Mouse (Mus musculus) midbrain, embryonic 11.5 days (tissue): ENCODE measurements around the gene Erich4. TPM values are rescaled to one million over a fixed set of nuclear protein-coding genes. Genes with fewer than 3 reads are reported as not detected.

ENCODE experiments used
- ATAC-seq: fragments of 200-750 bp; cut with Nextera tagmentation; 2 replicates; pipeline ENCODE4 v1.8.0; 2017; ENCODE audit warnings: moderate TSS enrichment, moderate library complexity; ENCODE audit not compliant: low FRiP score
- DNase-seq: peaks from one replicate; pipeline ENCODE4 v3.0.0; 2015; ENCODE audit warnings: low spot score; ENCODE audit errors: missing footprints
- H3K27ac ChIP-seq: fragments of 300-500 bp; sonication (generic); 2 replicates; pipeline ENCODE4 v1.5.1; 2014; ENCODE audit warnings: low read depth, low read length
- H3K27me3 ChIP-seq: fragments of 300-500 bp; sonication (generic); 2 replicates; pipeline ENCODE4 v1.6.1; 2014; ENCODE audit warnings: mild to moderate bottlenecking, low read length, moderate library complexity, mixed read lengths; ENCODE audit not compliant: control insufficient read depth, insufficient read depth
- H3K36me3 ChIP-seq: fragments of 300-500 bp; sonication (generic); 2 replicates; pipeline ENCODE4 v1.6.1; 2014; ENCODE audit warnings: mild to moderate bottlenecking, low read length, moderate library complexity, mixed read lengths; ENCODE audit not compliant: control insufficient read depth, insufficient read depth
- H3K4me1 ChIP-seq: fragments of 300-500 bp; sonication (generic); 2 replicates; pipeline ENCODE4 v1.6.1; 2014; ENCODE audit warnings: low read length; ENCODE audit not compliant: control insufficient read depth, insufficient read depth
- H3K4me2 ChIP-seq: fragments of 300-500 bp; sonication (generic); 2 replicates; pipeline ENCODE4 v1.6.1; 2014; ENCODE audit warnings: mild to moderate bottlenecking, moderate library complexity
- H3K4me3 ChIP-seq: fragments of 300-500 bp; sonication (generic); 2 replicates; pipeline ENCODE4 v1.5.1; 2014; ENCODE audit warnings: low read depth, low read length
- H3K9ac ChIP-seq: fragments of 300-500 bp; sonication (generic); 2 replicates; pipeline ENCODE4 v1.6.1; 2014; ENCODE audit warnings: low read length
- H3K9me3 ChIP-seq: fragments of 300-500 bp; sonication (generic); 2 replicates; pipeline ENCODE4 v1.6.1; 2016; ENCODE audit warnings: low read length; ENCODE audit not compliant: control insufficient read depth
- WGBS: fragments of 180-500 bp; shearing (Covaris S2); extraction: QIAGEN DNeasy Blood & Tissue Kit; methylation state at CpG from one replicate; pipeline ENCODE4 v1.1.7; 2014; 5-methylcytosine and 5-hydroxymethylcytosine counted together
- polyA plus RNA-seq: library from polyadenylated mRNA; unstranded; fragments of >200 nt; fragmentation: Nextera tagmentation; extraction: Ambion mirVana; gene quantifications from 2 replicates; pipeline ENCODE4 v1.2.1, GENCODE M21; 2014

Gene Erich4
- polyA plus RNA-seq, 1 experiment from 2014 or later: not detected

DNA sequence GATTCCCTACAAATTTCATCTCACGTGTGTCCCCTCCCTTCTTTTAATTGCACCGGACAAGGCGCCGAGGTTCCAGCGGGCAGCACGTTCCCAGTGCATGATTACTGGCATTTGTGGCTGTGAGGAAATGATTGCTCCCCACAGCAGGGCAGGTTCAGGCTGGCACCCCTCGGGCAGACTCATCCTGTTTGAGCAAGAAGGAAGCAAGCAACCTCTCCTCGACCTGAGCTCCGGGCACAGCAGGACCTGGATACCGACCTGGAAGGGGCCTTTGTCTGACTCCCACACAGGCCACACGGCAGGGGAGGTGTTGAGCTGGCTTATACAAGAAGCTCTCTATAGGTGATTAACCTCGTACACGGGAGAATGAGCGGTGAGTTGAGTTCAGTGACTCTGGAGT, 29.4 kb upstream of the Erich4 start:
- Histone ChIP-seq H3K27me3 (no peaks in the 10 kb centered on the region), H3K9ac (no peak overlapping the region), H3K4me3 (no peak overlapping the region), H3K27ac (no peak overlapping the region), H3K4me2 (no peak overlapping the region), H3K36me3 (no peaks in the 10 kb centered on the region), H3K4me1 (no peaks in the 10 kb centered on the region), H3K9me3 (no peaks in the 10 kb centered on the region)
- 45% methylated on average over 14 of the region's 14 CpGs for WGBS
- ATAC-seq (no peak), DNase-seq (peak; percentile 2)

DNA sequence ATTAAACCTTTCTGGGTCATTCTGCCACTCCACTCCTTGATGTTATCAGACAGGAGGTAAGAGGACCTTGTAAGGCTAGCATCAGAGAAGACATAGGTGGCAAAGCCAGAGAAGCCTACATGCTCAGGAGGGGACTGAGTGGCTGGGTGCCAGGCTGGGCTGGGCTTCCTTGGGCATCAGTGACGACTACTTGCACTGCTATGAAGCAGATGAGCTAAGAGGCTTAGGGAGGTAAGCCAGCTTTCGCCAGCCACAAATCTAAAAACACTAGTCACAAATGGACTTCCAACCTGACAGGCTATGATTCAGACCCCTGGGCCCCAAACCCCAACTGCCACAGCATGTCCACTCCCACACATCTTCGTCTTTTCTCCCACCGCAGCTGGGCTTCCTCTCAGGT, 28.9 kb upstream of the Erich4 start:
- H3K4me3 ChIP-seq: no peak overlapping the region
- DNase-seq: peak; percentile 67
- no peak overlapping the region for H3K9ac ChIP-seq
- no peak overlapping the region for H3K4me2 ChIP-seq
- H3K4me1 ChIP-seq: no peaks in the 10 kb centered on the region
- no peaks in the 10 kb centered on the region for H3K9me3 ChIP-seq
- no peaks in the 10 kb centered on the region for H3K27me3 ChIP-seq
- ATAC-seq: no peak
- H3K27ac ChIP-seq: no peak overlapping the region
- WGBS: 70% methylated on average over 4 of the region's 4 CpGs
- no peaks in the 10 kb centered on the region for H3K36me3 ChIP-seq

DNA sequence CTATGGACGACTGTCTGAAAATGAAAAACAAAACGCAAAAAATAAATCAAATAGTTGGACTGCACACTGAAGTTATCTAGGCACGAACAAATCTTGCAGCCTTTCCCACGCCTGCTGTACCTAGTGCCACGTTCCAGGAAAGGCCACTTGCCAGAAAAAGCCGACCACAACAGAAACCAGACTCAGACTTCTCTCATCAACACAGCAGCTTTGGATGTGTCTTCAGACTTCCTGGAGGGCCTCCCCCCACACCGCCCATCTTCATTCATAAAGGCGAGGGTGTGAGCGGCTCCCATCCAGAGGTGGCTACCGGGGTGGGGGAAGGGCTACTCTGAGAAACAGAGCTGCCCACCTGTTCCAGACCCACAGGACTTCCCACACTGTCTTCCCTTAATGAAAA, 28.4 kb upstream of the Erich4 start:
- H3K9me3 ChIP-seq: no peaks in the 10 kb centered on the region
- H3K9ac ChIP-seq: no peak overlapping the region
- H3K4me3 ChIP-seq: no peak overlapping the region
- no peak overlapping the region for H3K4me2 ChIP-seq
- ATAC-seq (no peak), DNase-seq (peak; percentile 41)
- no peaks in the 10 kb centered on the region for H3K36me3 ChIP-seq
- H3K4me1 ChIP-seq: no peaks in the 10 kb centered on the region
- no peak overlapping the region for H3K27ac ChIP-seq
- 86% methylated on average over 10 of the region's 10 CpGs for WGBS
- no peaks in the 10 kb centered on the region for H3K27me3 ChIP-seq

DNA sequence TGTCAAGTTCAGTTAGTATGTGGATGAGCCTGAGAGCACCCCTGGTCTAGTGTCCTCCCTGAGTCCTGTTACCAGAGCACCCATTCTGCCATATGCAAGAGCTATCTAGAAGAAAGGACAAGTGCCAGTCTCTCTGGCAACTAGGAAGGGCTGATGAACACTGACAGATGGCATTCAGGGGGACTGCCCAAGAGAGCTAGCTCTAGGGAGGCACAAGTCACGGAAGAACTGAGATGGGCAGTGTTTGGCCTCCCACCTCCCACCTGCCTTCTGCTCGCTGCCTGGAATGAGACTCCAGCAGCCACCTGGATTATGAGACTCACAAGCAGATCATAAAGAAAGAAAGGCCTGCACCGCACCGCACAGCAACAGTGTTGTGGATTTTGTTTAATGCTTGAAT, 24.1 kb upstream of the Erich4 start:
- no peak overlapping the region for H3K4me2 ChIP-seq
- WGBS: 88% methylated on average over 4 of the region's 4 CpGs
- H3K36me3 ChIP-seq: no peaks in the 10 kb centered on the region
- no peak overlapping the region for H3K9ac ChIP-seq
- no peaks in the 10 kb centered on the region for H3K9me3 ChIP-seq
- DNase-seq (no peak), ATAC-seq (no peak)
- no peak overlapping the region for H3K4me3 ChIP-seq
- no peaks in the 10 kb centered on the region for H3K4me1 ChIP-seq
- no peak overlapping the region for H3K27ac ChIP-seq
- no peaks in the 10 kb centered on the region for H3K27me3 ChIP-seq

DNA sequence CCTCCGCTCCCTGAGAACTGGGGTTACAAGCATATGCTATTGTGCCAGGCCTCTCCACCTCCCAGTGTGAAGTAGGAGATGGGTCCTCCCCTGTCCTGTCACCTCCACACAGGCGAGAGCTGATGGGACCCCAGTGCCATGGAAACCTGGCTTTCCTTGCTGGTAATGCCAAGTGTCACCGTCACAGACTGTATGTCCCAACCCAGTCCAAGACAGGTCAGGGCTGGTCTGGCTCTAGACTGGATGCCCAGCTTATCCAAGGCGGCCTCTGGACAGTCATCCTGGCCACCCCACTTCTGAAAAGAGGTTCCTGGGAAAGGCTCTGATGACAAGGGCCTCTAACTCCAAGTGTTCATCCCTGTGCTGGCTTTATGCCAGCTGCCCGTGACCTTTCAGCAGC, 21.4 kb upstream of the Erich4 start:
- no peak overlapping the region for H3K27ac ChIP-seq
- no peak overlapping the region for H3K4me2 ChIP-seq
- no peaks in the 10 kb centered on the region for H3K4me1 ChIP-seq
- no peak overlapping the region for H3K4me3 ChIP-seq
- ATAC-seq: no peak; the same call in 1 of the 2 replicates
- no peak for DNase-seq
- H3K36me3 ChIP-seq: no peaks in the 10 kb centered on the region
- no peaks in the 10 kb centered on the region for H3K9me3 ChIP-seq
- H3K9ac ChIP-seq: no peak overlapping the region
- H3K27me3 ChIP-seq: no peaks in the 10 kb centered on the region
- WGBS: 90% methylated on average over 5 of the region's 5 CpGs

DNA sequence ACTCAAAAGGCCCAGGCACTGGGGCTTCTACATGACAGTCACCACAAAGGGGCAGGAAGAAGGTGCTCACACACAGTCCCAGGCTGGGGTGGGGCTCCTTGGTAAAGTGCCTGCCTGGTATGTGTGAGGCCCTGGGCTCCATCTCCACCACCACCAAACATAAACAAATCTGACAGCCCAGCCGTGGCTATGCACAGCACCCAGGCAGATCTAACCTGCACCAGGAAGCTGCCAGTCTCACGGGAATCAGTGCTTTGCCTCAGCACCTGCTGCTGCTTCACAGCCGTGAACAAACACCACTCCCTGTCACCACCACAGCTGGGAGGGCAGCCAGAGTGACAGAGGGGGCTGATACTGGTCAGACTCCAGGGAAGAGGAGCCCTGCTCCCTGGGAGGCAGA, 20.7 kb upstream of the Erich4 start:
- no peaks in the 10 kb centered on the region for H3K36me3 ChIP-seq
- no peak overlapping the region for H3K27ac ChIP-seq
- H3K4me2 ChIP-seq: no peak overlapping the region
- DNase-seq (no peak), ATAC-seq (no peak)
- H3K9ac ChIP-seq: no peak overlapping the region
- H3K9me3 ChIP-seq: no peaks in the 10 kb centered on the region
- H3K4me1 ChIP-seq: no peaks in the 10 kb centered on the region
- WGBS: 76% methylated on average over 3 of the region's 3 CpGs
- H3K4me3 ChIP-seq: no peak overlapping the region
- H3K27me3 ChIP-seq: no peaks in the 10 kb centered on the region

DNA sequence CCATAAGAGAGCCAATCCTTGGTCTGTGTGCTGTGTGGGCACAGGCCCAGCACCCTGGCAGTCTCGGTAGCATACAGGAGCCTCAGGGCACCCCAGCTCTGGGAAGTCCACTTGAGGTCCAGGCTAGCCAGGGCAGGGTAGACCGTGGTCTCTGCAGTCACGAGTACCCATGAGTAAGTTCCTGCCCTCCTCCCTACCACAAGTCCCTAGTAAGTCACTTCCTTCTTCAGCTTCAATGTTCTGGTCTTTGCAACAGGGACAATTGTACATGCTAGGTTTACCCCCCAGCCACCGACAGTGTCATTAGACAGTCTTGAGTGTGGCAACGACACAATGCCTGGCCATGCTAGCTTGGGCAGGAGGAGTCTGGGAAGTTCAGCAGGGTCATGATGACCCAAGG, 17.0 kb upstream of the Erich4 start:
- Histone ChIP-seq H3K27me3 (peaks cover 3% of the 10 kb centered on the region; the same call in 1 of the 2 replicates), H3K4me2 (no peak overlapping the region), H3K27ac (no peak overlapping the region), H3K9me3 (no peaks in the 10 kb centered on the region), H3K36me3 (no peaks in the 10 kb centered on the region), H3K4me3 (no peak overlapping the region), H3K4me1 (peaks cover 2% of the 10 kb centered on the region), H3K9ac (no peak overlapping the region)
- WGBS: 95% methylated on average over 5 of the region's 5 CpGs
- DNase-seq: peak; percentile 14
- no peak for ATAC-seq

DNA sequence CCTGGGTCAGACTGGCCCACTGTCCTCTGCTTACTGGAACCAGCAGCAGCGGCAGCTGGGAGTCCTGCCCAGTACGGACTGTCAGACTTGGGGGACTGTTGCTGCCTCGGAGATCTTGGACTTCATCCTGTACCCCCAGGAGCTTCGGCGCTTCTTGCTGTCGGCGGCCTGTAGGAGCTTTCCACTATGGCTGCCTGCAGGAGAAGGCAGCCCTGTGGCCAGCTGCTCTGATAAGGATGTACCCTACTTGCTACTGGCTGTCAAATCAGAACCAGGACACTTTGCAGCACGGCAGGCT, 12.6 kb upstream of the Erich4 start:
- WGBS: 52% methylated on average over 8 of the region's 8 CpGs
- H3K27me3 ChIP-seq: peaks cover 3% of the 10 kb centered on the region; the same call in 1 of the 2 replicates
- H3K9me3 ChIP-seq: no peaks in the 10 kb centered on the region
- H3K27ac ChIP-seq: no peak overlapping the region
- no peak overlapping the region for H3K4me3 ChIP-seq
- H3K4me1 ChIP-seq: peaks cover 8% of the 10 kb centered on the region
- no peak overlapping the region for H3K9ac ChIP-seq
- DNase-seq (no peak), ATAC-seq (no peak)
- no peaks in the 10 kb centered on the region for H3K36me3 ChIP-seq
- no peak overlapping the region for H3K4me2 ChIP-seq

DNA sequence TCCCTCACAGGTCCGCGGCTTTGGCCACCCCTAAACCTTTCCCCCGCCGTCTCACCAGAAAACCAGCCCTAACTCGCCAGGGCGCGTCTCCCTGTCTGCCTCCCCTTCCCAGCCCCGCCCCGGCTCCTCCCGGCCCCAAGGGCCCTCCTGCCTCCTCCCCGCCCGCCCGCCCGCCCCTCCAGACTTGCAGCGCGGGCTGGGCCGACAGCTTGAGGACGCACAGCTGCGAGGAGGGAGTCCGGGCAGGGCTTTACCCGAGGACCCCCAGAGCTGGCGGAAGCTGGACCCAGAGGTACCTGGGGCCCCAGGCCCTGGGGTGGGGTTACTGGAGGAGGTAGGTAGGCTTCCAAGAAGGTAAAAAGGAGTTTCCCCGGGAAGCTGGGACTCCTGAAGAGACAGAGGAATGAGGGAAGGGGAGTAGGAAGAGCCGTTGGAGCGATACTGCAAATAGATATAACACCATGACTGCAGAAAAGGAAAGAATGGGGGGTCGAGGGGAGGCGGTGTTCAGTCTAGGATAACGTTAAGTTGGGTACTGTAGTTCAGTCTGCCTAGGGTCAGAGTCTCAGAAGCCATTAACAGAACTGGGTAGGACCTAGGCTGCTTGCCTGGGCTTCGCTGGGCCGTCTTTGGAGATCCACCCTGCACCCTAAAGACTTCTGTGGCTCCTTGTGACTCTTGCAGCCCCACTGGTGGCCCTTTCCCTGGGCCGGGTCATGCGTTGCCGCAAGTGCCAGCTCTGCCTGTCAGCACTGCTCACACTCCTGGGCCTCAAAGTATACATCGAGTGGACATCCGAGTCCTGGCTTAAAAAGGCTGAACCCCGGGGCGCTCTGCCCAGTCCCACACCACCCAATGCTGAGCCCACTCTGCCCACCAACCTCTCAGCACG, 12.0 kb upstream of the Erich4 start:
- H3K27me3 ChIP-seq: peaks cover 3% of the 10 kb centered on the region; the same call in 1 of the 2 replicates
- H3K9me3 ChIP-seq: no peaks in the 10 kb centered on the region
- H3K36me3 ChIP-seq: no peaks in the 10 kb centered on the region
- H3K9ac ChIP-seq: peak overlapping the region; percentile 42; the same call in 1 of the 2 replicates
- ATAC-seq (peak; percentile 52), DNase-seq (peak; percentile 90)
- peak overlapping the region; percentile 43 for H3K4me2 ChIP-seq
- H3K4me3 ChIP-seq: peak overlapping the region; percentile 18
- H3K4me1 ChIP-seq: peaks cover 8% of the 10 kb centered on the region
- H3K27ac ChIP-seq: no peak overlapping the region
- 19% methylated on average over 38 of the region's 38 CpGs for whole genome bisulfite sequencing
